Mouse (Mus musculus) liver, embryonic 14.5 days (tissue): Measurements from ENCODE around the gene Map7d3. TPM values are rescaled to one million over a fixed set of nuclear protein-coding genes. Genes with fewer than 3 reads are reported as not detected.
A peak's percentile ranks its signal among the peaks of the same experiment; 100 is the strongest.

Experiments
- ATAC-seq: fragments of 200-750 bp; cut with Nextera tagmentation; 2 replicates; pipeline ENCODE4 v1.8.0; 2017; ENCODE audit warnings: moderate number of reproducible peaks, mild to moderate bottlenecking, moderate library complexity; ENCODE audit not compliant: insufficient read depth
- DNase-seq, 3 experiments: peaks; one replicate each; pipeline ENCODE4 v3.0.0-alpha.2; 2012 to 2013; ENCODE audit warnings: low read depth in 3 of 3, low spot score in 3 of 3
- H3K27ac ChIP-seq: fragments of 300-500 bp; sonication (generic); 2 replicates; pipeline ENCODE4 v1.5.1; 2014; ENCODE audit warnings: moderate library complexity, mild to moderate bottlenecking, control low read depth, inconsistent platforms
- H3K27me3 ChIP-seq: fragments of 300-500 bp; sonication (generic); 2 replicates; pipeline ENCODE4 v1.6.1; 2014; ENCODE audit warnings: mild to moderate bottlenecking, low read length, moderate library complexity; ENCODE audit not compliant: control insufficient read depth, insufficient read depth
- H3K36me3 ChIP-seq: fragments of 300-500 bp; sonication (generic); replicated peaks from 2 replicates; pipeline ENCODE4 v1.6.1; 2014; ENCODE audit warnings: low read depth; ENCODE audit not compliant: control insufficient read depth, insufficient read depth
- H3K4me1 ChIP-seq, 2 experiments: fragments of 200-500 bp in 1 of 2; fragments of 300-500 bp in 1 of 2; sonication (generic) in 1 of 2; replicated peaks; 2 replicates each; pipeline ENCODE4 v1.6.1; 2012 to 2014; ENCODE audit warnings: antibody characterized with exemption in 1 of 2, inconsistent platforms in 1 of 2, low read length in 1 of 2; ENCODE audit not compliant: control insufficient read depth in 2 of 2, insufficient read depth in 2 of 2
- H3K4me2 ChIP-seq: fragments of 300-500 bp; sonication (generic); 2 replicates; pipeline ENCODE4 v1.6.1; 2014; ENCODE audit warnings: low read depth, mild to moderate bottlenecking, control low read depth, moderate library complexity
- H3K4me3 ChIP-seq, 2 experiments: fragments of 200-500 bp in 1 of 2; fragments of 300-500 bp in 1 of 2; sonication (generic) in 1 of 2; 2 replicates each; pipeline ENCODE4 v1.5.1; 2012 to 2014; ENCODE audit warnings: low read depth in 2 of 2, low read length in 2 of 2, mild to moderate bottlenecking in 2 of 2, control low read depth in 1 of 2, inconsistent platforms in 1 of 2, moderate library complexity in 1 of 2; ENCODE audit not compliant: insufficient read depth in 1 of 2
- H3K9ac ChIP-seq: fragments of 300-500 bp; sonication (generic); replicated peaks from 2 replicates; pipeline ENCODE4 v1.6.1; 2014; ENCODE audit warnings: mild to moderate bottlenecking, control low read depth, moderate library complexity
- H3K9me3 ChIP-seq: fragments of 300-500 bp; sonication (generic); 2 replicates; pipeline ENCODE4 v1.6.1; 2016; ENCODE audit warnings: low read length, mixed read lengths; ENCODE audit not compliant: control insufficient read depth
- CTCF ChIP-seq: IDR thresholded peaks from 2 replicates; pipeline ENCODE4 v1.5.1; 2016; ENCODE audit warnings: antibody characterized with exemption, low read depth, control low read depth
- EP300 ChIP-seq: IDR thresholded peaks from 2 replicates; pipeline ENCODE4 v1.6.1; 2016; ENCODE audit warnings: antibody characterized with exemption, low read depth
- WGBS: fragments of 180-500 bp; shearing (Covaris S2); extraction: QIAGEN DNeasy Blood & Tissue Kit; methylation state at CpG from one replicate; pipeline ENCODE4 v1.1.7; 2014; ENCODE audit not compliant: insufficient replicate concordance; 5-methylcytosine and 5-hydroxymethylcytosine counted together
- polyA plus RNA-seq, 2 experiments: library from polyadenylated mRNA; depleted of rRNA in 1 of 2; stranded (reverse) in 1 of 2; unstranded in 1 of 2; fragments of >200 nt; fragmentation: Nextera tagmentation in 1 of 2; extraction: Ambion mirVana in 1 of 2; gene quantifications; 2 replicates each; pipeline versions ENCODE4 v1.2.1 to v1.2.3; 2012 to 2014

Gene Map7d3
- polyA plus RNA-seq, 2 experiments, result 0.13 to 0.15 TPM

DNA sequence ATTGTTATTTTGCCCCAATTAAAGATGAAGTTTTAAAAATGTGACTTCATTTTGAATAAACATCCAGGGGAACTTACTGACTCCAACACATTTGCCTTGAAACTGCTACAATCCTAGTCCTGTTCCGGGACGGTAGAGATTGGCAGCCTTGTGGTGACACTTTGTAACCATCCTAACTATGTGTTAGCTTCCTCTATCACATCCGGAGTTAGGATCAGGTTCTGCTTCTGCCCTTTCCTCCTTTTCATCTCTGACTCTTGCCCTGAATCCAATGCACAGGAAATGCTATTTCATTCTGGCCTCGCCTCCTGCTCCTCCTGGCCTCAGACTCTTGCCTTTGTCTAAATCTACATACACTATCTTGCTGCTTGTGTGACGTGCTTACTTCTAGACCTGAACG, 5.4 kb upstream of the Map7d3 start:
- 35% methylated on average over 6 of the region's 6 CpGs for WGBS
- Histone ChIP-seq H3K9me3 (no peaks in the 10 kb centered on the region), H3K27ac (no peak overlapping the region), H3K27me3 (no peaks in the 10 kb centered on the region), H3K4me1 (no peaks in the 10 kb centered on the region), H3K36me3 (no peaks in the 10 kb centered on the region), H3K9ac (no peak overlapping the region), H3K4me3 (no peak overlapping the region), H3K4me2 (no peak overlapping the region)
- TF ChIP-seq EP300 (no peak), CTCF (no peak)
- DNase-seq (no peak), ATAC-seq (no peak)

DNA sequence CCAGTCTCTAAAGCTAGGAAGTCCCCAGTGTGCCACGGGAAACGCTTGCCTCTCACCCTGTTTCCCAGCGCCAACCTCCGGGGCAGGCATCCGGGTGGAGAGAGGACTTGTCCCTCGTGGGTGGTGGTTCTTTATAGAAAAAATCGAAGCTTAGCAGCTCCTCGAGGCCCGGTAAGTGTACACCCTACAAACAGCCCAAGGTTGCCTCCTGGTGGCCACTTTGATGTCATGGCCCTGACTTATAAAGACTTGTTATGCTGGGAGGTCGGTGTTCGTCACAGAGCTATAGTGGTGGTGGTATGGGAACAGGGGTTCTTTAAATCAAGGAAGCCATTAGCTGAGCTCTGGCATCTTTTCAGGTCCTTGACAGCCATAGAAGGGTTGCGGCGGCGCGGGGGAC, 30.9 kb downstream of the Map7d3 start:
- 50% methylated on average over 15 of the region's 15 CpGs for WGBS
- no peak overlapping the region for H3K9ac ChIP-seq
- ATAC-seq, result no peak

GRCm38 (mm10) chrX:56790591-56790990, 31.5 kb downstream of the Map7d3 start:
- Histone ChIP-seq H3K4me1 (no peaks in the 10 kb centered on the region), H3K4me3 (no peak overlapping the region), H3K27ac (no peak overlapping the region), H3K36me3 (no peaks in the 10 kb centered on the region), H3K9ac (no peak overlapping the region), H3K9me3 (no peaks in the 10 kb centered on the region), H3K4me2 (no peak overlapping the region), H3K27me3 (no peaks in the 10 kb centered on the region)
- 81% methylated on average over 4 of the region's 4 CpGs for WGBS
- no peak for ATAC-seq
- DNase-seq, result no peak
- TF ChIP-seq CTCF (no peak), EP300 (no peak)

More for the DNA sequence above, 30.9 kb downstream of the Map7d3 start:
- no peak overlapping the region for H3K27ac ChIP-seq
- H3K27me3 ChIP-seq, result no peaks in the 10 kb centered on the region
- no peaks in the 10 kb centered on the region for H3K4me1 ChIP-seq
- DNase-seq, result peak; percentile 6 to 17 (median 9)
- TF ChIP-seq CTCF (peak; percentile 63), EP300 (no peak)
- H3K9me3 ChIP-seq, result no peaks in the 10 kb centered on the region
- H3K4me2 ChIP-seq, result no peak overlapping the region
- H3K36me3 ChIP-seq, result no peaks in the 10 kb centered on the region
- H3K4me3 ChIP-seq, result no peak overlapping the region

GRCm38 (mm10) chrX:56787486-56787885, 34.6 kb downstream of the Map7d3 start:
- DNase-seq (no peak), ATAC-seq (no peak)
- TF ChIP-seq CTCF (no peak), EP300 (no peak)
- Histone ChIP-seq H3K9ac (no peak overlapping the region), H3K9me3 (no peaks in the 10 kb centered on the region), H3K27ac (no peak overlapping the region), H3K27me3 (no peaks in the 10 kb centered on the region), H3K4me3 (no peak overlapping the region), H3K4me1 (no peaks in the 10 kb centered on the region), H3K4me2 (no peak overlapping the region), H3K36me3 (no peaks in the 10 kb centered on the region)
- WGBS, result 75% methylated on average over 3 of the region's 3 CpGs

DNA sequence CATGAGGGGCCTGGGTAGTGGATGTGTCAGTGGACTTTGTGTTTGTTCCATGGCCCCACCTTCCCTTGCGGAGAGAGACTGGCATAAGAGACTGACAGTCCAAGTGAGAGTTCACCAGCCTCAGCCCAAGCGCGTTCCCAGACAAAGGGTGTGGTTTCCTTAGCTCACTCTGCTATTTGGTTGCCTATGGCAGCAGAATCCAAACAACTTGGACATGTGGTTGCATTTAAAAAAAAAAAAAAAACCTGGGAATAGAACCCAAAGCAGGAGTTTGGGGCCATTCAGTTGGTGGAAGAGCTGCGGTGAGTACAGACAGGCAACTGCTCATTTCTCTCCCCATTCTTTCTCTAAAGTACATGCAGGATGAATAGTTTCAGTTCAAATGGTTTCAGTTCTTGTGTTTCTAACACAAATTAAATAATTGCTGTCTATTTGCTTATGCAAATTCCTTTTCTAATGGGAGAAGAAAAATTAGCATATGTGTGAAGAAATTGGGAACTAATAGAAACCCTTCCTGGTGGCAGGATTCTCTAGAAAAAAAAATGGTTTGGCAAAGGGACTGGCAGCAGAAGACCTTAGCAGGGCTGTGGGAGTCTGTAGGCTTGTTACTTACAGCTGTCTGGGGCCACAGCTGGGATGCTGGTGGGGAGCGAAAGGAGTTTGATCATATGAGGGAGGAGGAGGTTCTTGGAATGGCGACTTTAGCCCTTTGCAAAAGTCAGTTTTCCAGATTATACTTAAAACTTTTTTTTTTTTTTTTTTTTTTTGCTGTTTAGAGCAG, 35.7 kb downstream of the Map7d3 start:
- WGBS, result 58% methylated on average over 6 of the region's 6 CpGs
- Histone ChIP-seq H3K36me3 (no peaks in the 10 kb centered on the region), H3K9me3 (no peaks in the 10 kb centered on the region), H3K27ac (no peak overlapping the region), H3K27me3 (no peaks in the 10 kb centered on the region), H3K4me3 (no peak overlapping the region), H3K4me1 (no peaks in the 10 kb centered on the region), H3K4me2 (no peak overlapping the region), H3K9ac (no peak overlapping the region)
- TF ChIP-seq CTCF, result no peak
- TF ChIP-seq EP300, result no peak
- ATAC-seq (no peak), DNase-seq (no peak)
